Mouse (Mus musculus) small intestine, adult 2 months (tissue): ENCODE measurements around the gene 3100002H09Rik. TPM values are rescaled to one million over a fixed set of nuclear protein-coding genes. Genes with fewer than 3 reads are reported as not detected.

ENCODE experiments used
- H3K27ac ChIP-seq: fragments of 200-500 bp; 2 replicates; pipeline ENCODE4 v1.5.1; 2012; ENCODE audit warnings: low read depth, low read length, control low read depth, inconsistent platforms; ENCODE audit not compliant: insufficient read depth
- H3K27me3 ChIP-seq: fragments of 200-500 bp; 2 replicates; pipeline ENCODE4 v1.6.1; 2012; ENCODE audit warnings: mild to moderate bottlenecking, moderate library complexity, low read length, inconsistent platforms; ENCODE audit not compliant: control insufficient read depth, insufficient read depth
- H3K36me3 ChIP-seq: fragments of 200-500 bp; 2 replicates; pipeline ENCODE4 v1.6.1; 2012; ENCODE audit warnings: mild to moderate bottlenecking, low read length, control low read depth, inconsistent platforms; ENCODE audit not compliant: control insufficient read depth, insufficient read depth
- H3K4me1 ChIP-seq: fragments of 200-500 bp; 2 replicates; pipeline ENCODE4 v1.6.1; 2012; ENCODE audit warnings: low read length, inconsistent platforms, mixed read lengths; ENCODE audit not compliant: control insufficient read depth, insufficient read depth, insufficient read length
- H3K4me3 ChIP-seq: fragments of 200-500 bp; 2 replicates; pipeline ENCODE4 v1.5.1; 2012; ENCODE audit warnings: low read depth, mild to moderate bottlenecking, control low read depth, inconsistent platforms, low read length, moderate library complexity
- CTCF ChIP-seq: fragments of 200-500 bp; IDR thresholded peaks from 2 replicates; pipeline ENCODE4 v1.5.1; 2012; ENCODE audit warnings: low read depth, mild to moderate bottlenecking, control low read depth, inconsistent platforms, low read length, moderate library complexity, mixed read lengths; ENCODE audit not compliant: insufficient replicate concordance, insufficient read length; ENCODE audit errors: extremely low read depth
- POLR2A ChIP-seq: fragments of 200-500 bp; IDR thresholded peaks from 2 replicates; pipeline ENCODE4 v1.6.1; 2012; ENCODE audit warnings: low read depth, mild to moderate bottlenecking, control low read depth, inconsistent platforms, low read length, moderate library complexity
- WGBS: fragments of 180-500 bp; shearing (Covaris S2); methylation state at CpG from one replicate; pipeline ENCODE4 v1.1.7; 2018; 5-methylcytosine and 5-hydroxymethylcytosine counted together
- polyA plus RNA-seq: library from polyadenylated mRNA; depleted of rRNA; stranded (reverse); fragments of >200 nt; gene quantifications from 2 replicates; pipeline ENCODE4 v1.2.3, GENCODE M21; 2012

3100002H09Rik gene
- polyA plus RNA-seq, 1 experiment, result not detected

DNA sequence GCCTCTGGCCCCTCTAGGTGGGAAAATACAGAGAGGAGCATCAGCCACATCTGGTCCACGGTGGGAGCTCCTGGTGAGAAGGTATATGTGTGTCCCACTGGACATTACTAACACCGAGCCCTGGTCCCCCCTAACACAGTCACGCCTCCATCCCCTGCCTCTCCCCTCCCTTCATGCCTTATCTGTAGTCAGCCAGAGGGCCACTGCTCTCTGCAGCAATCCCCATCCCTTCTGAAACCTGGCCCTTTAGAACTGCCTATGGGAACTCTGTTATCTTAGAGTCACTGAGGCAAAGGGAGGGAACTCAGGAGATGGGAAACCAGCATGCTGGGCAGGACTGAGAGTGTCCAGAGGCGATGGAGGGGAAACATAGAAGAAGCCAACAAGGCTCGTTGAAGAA, 5.3 kb downstream of the 3100002H09Rik start:
- no peak overlapping the region for H3K27ac ChIP-seq
- 63% methylated on average over 5 of the region's 5 CpGs for WGBS
- no peaks in the 10 kb centered on the region for H3K27me3 ChIP-seq
- no peaks in the 10 kb centered on the region for H3K36me3 ChIP-seq
- no peaks in the 10 kb centered on the region for H3K4me1 ChIP-seq
- H3K4me3 ChIP-seq, result no peak overlapping the region
- TF ChIP-seq POLR2A (no peak), CTCF (no peak)

DNA sequence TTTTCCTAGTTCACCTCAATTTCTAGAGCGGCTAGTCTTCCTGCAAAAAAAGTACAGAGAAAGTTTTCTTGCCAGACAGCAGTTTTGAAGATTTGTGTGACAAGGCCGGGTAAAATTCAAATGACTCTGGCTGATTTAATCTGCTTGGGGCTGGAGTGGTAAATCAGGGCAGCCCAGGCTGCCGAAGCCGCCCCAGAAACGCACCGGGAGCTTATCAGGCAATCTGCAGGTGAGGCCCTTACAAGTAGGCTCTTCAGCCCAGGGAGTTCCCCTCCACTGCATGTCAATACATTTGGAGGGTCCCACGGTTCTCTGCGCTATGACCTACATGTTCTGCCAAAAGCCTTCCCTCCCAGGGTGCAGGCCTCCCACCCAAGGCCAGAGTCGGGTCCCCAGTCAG, 6.9 kb downstream of the 3100002H09Rik start:
- TF ChIP-seq POLR2A (no peak), CTCF (no peak)
- Histone ChIP-seq H3K36me3 (no peaks in the 10 kb centered on the region), H3K4me1 (no peaks in the 10 kb centered on the region), H3K27me3 (no peaks in the 10 kb centered on the region), H3K4me3 (no peak overlapping the region), H3K27ac (no peak overlapping the region)
- 15% methylated on average over 9 of the region's 9 CpGs for WGBS

DNA sequence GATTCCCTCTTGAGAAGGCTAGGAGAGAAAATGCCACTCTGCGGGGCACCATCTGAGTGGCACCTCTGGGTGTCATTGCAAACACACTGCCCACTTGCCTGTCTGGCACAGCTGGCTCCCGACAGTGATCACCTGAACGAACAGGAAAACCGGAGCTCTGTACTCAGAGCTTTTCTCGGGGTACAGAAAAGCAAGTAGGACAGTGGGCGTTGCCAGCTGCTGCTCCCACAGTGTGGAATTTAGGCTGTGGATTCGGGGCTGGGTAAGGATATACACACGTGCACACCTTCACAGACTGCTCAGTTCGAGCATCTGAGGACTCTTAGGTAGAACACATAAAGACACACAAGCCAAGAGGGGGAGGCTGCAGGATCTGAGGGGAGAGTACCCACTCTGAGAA, 14.7 kb downstream of the 3100002H09Rik start:
- H3K36me3 ChIP-seq, result no peaks in the 10 kb centered on the region
- H3K4me1 ChIP-seq, result no peaks in the 10 kb centered on the region
- no peak overlapping the region for H3K4me3 ChIP-seq
- TF ChIP-seq POLR2A, result no peak
- no peak for TF ChIP-seq CTCF
- H3K27ac ChIP-seq, result no peak overlapping the region
- WGBS, result 69% methylated on average over 9 of the region's 9 CpGs
- no peaks in the 10 kb centered on the region for H3K27me3 ChIP-seq

DNA sequence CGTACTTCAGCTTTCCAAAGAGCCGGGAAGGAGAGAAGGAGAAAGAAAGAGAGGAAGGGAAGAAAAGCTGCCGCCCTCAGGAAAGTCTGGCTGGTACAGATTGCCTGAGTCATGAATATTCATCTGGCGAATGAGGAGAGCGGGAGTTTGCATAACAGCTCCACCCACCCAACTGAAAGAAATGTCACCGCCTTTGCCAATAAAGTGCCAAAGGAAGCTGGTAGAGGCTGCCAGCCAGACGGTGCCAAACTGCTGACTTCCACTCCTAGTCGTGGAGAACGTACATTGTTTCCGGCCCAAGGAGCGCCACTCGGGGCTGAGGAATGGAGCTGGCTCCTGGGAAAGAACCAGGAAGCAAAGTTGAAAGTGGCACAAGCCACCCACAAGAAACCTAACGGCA, 15.7 kb downstream of the 3100002H09Rik start:
- WGBS, result 14% methylated on average over 13 of the region's 13 CpGs
- TF ChIP-seq POLR2A (no peak), CTCF (no peak)
- no peaks in the 10 kb centered on the region for H3K27me3 ChIP-seq

DNA sequence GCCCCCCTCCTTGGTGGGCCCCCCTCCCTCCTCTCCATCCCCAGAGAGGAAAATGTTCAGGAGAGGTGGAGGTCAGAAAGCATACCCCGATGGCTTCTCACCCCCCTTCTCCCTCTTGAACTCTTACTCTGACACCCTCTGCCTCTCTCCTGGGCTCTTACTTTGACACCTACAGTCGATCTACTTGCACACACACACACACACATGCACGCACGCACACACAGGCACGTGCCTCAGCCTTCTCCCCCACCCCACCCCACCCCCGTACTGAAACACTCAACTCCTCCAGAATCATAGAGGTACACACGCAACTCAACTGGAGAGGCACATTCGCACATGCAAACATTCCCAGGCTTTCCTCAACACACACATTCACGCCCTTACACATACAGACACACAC, 16.9 kb downstream of the 3100002H09Rik start:
- no peak overlapping the region for H3K4me3 ChIP-seq
- H3K27me3 ChIP-seq, result no peaks in the 10 kb centered on the region
- TF ChIP-seq CTCF (no peak), POLR2A (no peak)
- no peaks in the 10 kb centered on the region for H3K4me1 ChIP-seq
- H3K27ac ChIP-seq, result no peak overlapping the region
- WGBS, result 47% methylated on average over 9 of the region's 9 CpGs
- no peaks in the 10 kb centered on the region for H3K36me3 ChIP-seq

More for the DNA sequence above, 15.7 kb downstream of the 3100002H09Rik start:
- no peaks in the 10 kb centered on the region for H3K36me3 ChIP-seq
- H3K4me1 ChIP-seq, result no peaks in the 10 kb centered on the region
- H3K4me3 ChIP-seq, result no peak overlapping the region
- H3K27ac ChIP-seq, result no peak overlapping the region

DNA sequence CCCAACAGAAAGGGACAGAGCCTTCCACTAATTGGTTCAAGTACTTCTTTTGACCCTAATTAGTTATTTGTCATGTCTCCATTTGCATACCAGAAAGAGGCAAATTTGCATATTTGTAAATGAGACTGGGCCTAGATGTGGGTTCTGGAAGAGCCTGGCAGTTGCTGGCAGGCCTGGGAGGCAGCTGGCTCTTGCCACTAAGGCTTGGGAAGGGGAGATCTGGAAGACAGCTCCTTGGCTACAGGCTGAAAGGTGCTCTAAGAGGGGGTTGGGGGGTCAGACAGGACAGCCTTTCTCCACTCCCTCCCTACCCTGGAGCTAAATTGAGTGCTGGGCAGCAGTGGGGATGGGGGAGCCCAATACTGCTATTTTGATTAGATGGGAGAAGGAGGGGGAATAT, 17.4 kb downstream of the 3100002H09Rik start:
- H3K4me1 ChIP-seq, result no peaks in the 10 kb centered on the region
- no peak for TF ChIP-seq POLR2A
- no peak for TF ChIP-seq CTCF
- H3K27me3 ChIP-seq, result no peaks in the 10 kb centered on the region
- no peaks in the 10 kb centered on the region for H3K36me3 ChIP-seq
- no peak overlapping the region for H3K4me3 ChIP-seq
- H3K27ac ChIP-seq, result no peak overlapping the region

DNA sequence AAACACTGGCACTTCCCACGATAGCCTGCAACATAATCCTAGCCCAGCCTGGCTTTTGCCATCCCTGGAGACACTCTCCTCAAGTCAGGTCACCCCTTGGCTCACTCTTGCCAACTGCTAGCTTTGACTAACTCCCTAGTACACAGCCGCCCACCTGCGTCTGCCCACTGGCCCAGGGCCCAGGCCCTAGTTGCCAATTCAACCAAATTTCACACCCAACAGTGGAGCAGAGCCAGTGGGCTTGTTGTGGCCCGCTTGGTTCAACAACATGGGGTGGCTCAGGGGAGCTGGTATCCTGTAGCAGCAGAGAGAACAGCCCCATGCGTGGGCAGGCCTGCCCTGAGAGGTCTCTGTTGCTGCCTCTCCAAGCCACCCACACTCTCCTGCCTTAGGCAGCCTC, 18.4 kb downstream of the 3100002H09Rik start:
- Histone ChIP-seq H3K36me3 (no peaks in the 10 kb centered on the region), H3K27ac (no peak overlapping the region), H3K27me3 (no peaks in the 10 kb centered on the region), H3K4me1 (no peaks in the 10 kb centered on the region), H3K4me3 (no peak overlapping the region)
- WGBS, result 72% methylated on average over 5 of the region's 5 CpGs
- no peak for TF ChIP-seq CTCF
- no peak for TF ChIP-seq POLR2A

DNA sequence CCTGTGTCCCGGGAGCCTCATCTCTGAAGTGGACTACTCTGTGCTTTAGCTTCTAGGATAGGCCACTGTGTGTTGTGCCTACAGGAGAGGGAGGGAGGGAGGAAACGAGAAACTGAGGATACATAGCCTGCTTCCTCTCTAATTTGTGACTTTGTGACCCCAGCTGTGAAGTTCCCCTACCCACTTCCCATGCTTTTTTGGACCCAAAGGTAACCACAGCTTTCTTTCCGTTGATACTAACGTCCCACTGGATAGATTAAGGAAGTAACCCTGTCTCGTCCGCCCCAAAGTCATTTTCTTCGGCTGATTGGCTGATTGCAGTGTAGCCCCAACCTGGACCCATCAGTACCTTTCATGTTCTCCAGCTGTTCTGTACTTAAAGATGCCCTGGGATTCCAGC, 29.9 kb downstream of the 3100002H09Rik start:
- TF ChIP-seq POLR2A, result no peak
- TF ChIP-seq CTCF, result no peak
- 67% methylated on average over 7 of the region's 7 CpGs for WGBS

More for the DNA sequence above, 29.9 kb downstream of the 3100002H09Rik start:
- no peak overlapping the region for H3K27ac ChIP-seq
- H3K4me1 ChIP-seq, result no peaks in the 10 kb centered on the region
- H3K27me3 ChIP-seq, result no peaks in the 10 kb centered on the region; the same call in 1 of the 2 replicates
- no peak overlapping the region for H3K4me3 ChIP-seq
- H3K36me3 ChIP-seq, result no peaks in the 10 kb centered on the region
